ENCODE assay signal across 9 mouse cellular contexts in genomic region chr5:107055455-107055854, GRCm38 (mm10).
DNase-seq lines count a peak whose midpoint lies in the region; ATAC-seq and TF ChIP-seq lines count a peak whose summit lies in the region.
"Had no signal": no experiment of that assay in that cellular context is flagged by ENCODE, and none has a peak within 500 bp of the region (broad histone marks: within the 10 kb centered on the region; RNA-seq: fewer than 3 reads in every experiment).

No protein-coding gene starts in this region.

- H3K9me3 ChIP-seq in CH12.LX (replicated peaks; ENCODE audit: low read length) = no peaks in the 10 kb centered on the region
- H3K9me3 ChIP-seq: lung, embryonic 15.5 days had no signal

- no peaks in the 10 kb centered on the region for H3K36me3 ChIP-seq in CH12.LX (replicated peaks in 1 of 2; ENCODE audit: control insufficient read depth in 1 of 2, insufficient read depth in 1 of 2, low read length in 1 of 2)
- H3K36me3 ChIP-seq: lung, embryonic 15.5 days had no signal

- no peak overlapping the region for H3K27ac ChIP-seq in CH12.LX (ENCODE audit: insufficient read depth, low read depth)
- H3K27ac ChIP-seq: lung, embryonic 15.5 days had no signal

- TF ChIP-seq CTCF in CH12.LX (conservative IDR thresholded peaks at IDR 0.05 in 1 of 2, IDR thresholded peaks at IDR 0.05 in 1 of 2; ENCODE audit: low read depth in 2 of 2, low read length in 2 of 2) = no peak

- TF ChIP-seq EP300 in CH12.LX (IDR thresholded peaks at IDR 0.05; ENCODE audit: low read length) = no peak

- TF ChIP-seq POLR2A in CH12.LX (IDR thresholded peaks at IDR 0.05; ENCODE audit: low read depth, low read length) = no peak

- no peak overlapping the region for H3K4me2 ChIP-seq in CH12.LX (ENCODE audit: insufficient read depth, low read depth, poor library complexity, severe bottlenecking)
- H3K4me2 ChIP-seq: lung, embryonic 15.5 days had no signal

- TF ChIP-seq RAD21 in CH12.LX (IDR thresholded peaks at IDR 0.05; ENCODE audit: low read depth, low read length) = no peak

- no peak overlapping the region for H3K4me3 ChIP-seq in CH12.LX (replicated peaks in 1 of 3; ENCODE audit: low read depth in 2 of 3, low read length in 2 of 3, poor library complexity in 1 of 3)
- H3K4me3 ChIP-seq: lung, embryonic 15.5 days had no signal

- ATAC-seq in megakaryocyte progenitor cell, adult 5-6 weeks (replicated peaks; ENCODE audit: poor library complexity) = peak; percentile 59

- in situ Hi-C loops in CH12.LX (cut with MboI; ENCODE audit: low pct_ligation_motif_present, low pct_unique_long_range_greater_than_20kb, low sequenced_read_pairs) = no loop called here

- peaks cover 0 to 10% of the 10 kb centered on the region in 2 experiments; a peak in 1 of 4 replicates for H3K4me1 ChIP-seq in CH12.LX (ENCODE audit: control insufficient read depth in 1 of 2, insufficient read depth in 2 of 2)

- peak; percentile 1 for DNase-seq in cerebellum, adult 11 months
- no peak for DNase-seq in cerebellum, postnatal 36 days
- peak; percentile 6 for DNase-seq in CH12.LX (ENCODE audit: extremely low read depth)
- peak; percentile 52 for DNase-seq in forelimb bud, embryonic 11.5 days (ENCODE audit: low read depth, low spot score)
- no peak for DNase-seq in layer of hippocampus, postnatal 25 days (ENCODE audit: extremely low spot score in 1 of 2, low spot score in 1 of 2)
- no peak for DNase-seq in ovary, postnatal 14 days (ENCODE audit: low spot score)
- DNase-seq in kidney, postnatal 25 days = no peak

- H3K9ac ChIP-seq in CH12.LX (ENCODE audit: insufficient read depth, low read depth) = no peak overlapping the region
- H3K9ac ChIP-seq: lung, embryonic 15.5 days had no signal

- H3K79me2 ChIP-seq in CH12.LX (replicated peaks; ENCODE audit: control insufficient read depth, extremely low read depth, insufficient read depth, poor library complexity, severe bottlenecking) = no peaks in the 10 kb centered on the region

- H3K27me3 ChIP-seq in CH12.LX (replicated peaks) = no peaks in the 10 kb centered on the region
- H3K27me3 ChIP-seq: lung, embryonic 15.5 days had no signal

- dilution Hi-C loops in CH12.LX (cut with MboI; ENCODE audit: extremely low pct_ligation_motif_present, extremely low pct_unique_long_range_greater_than_20kb, low sequenced_read_pairs) = no loop called here

TF ChIP-seq in CH12.LX, 34 proteins besides CTCF, POLR2A, EP300 and RAD21:
- no peak for TF ChIP-seq ZKSCAN1 (IDR thresholded peaks at IDR 0.05; ENCODE audit: borderline replicate concordance, low read depth, low read length)
- TF ChIP-seq ELF1 (IDR thresholded peaks at IDR 0.05; ENCODE audit: low read depth, low read length) = no peak
TF ChIP-seq in CH12.LX: peak in this region for 0.

Comparison
In these comparisons a context has a peak if more than half of its experiments do, and no peak if none do; other contexts are left out.
1. DNase-seq: peak in cerebellum, adult 11 months (single experiment), CH12.LX (single experiment) and forelimb bud, embryonic 11.5 days (single experiment); none in cerebellum, postnatal 36 days (0 of 2), layer of hippocampus, postnatal 25 days (0 of 2), ovary, postnatal 14 days (single experiment) and kidney, postnatal 25 days (0 of 2).